Mouse (Mus musculus) MEL (cell line): ENCODE data around the gene Hsp90ab1.

Source experiments
- BHLHE40 ChIP-seq: IDR thresholded peaks from 2 replicates; pipeline ENCODE4 v1.6.1; 2012; ENCODE audit warnings: low read depth, mild to moderate bottlenecking, inconsistent platforms, low read length, improper control_type of control experiment, borderline replicate concordance
- CHD2 ChIP-seq: IDR thresholded peaks from 2 replicates; pipeline ENCODE4 v1.6.1; 2011; ENCODE audit warnings: low read length, improper control_type of control experiment
- CTCF ChIP-seq, 3 experiments: IDR thresholded peaks in 2 of 3; conservative IDR thresholded peaks in 1 of 3; 2 replicates each; pipeline ENCODE4 v1.5.1; 2011 to 2012; ENCODE audit warnings: low read length in 3 of 3, low read depth in 2 of 3, mild to moderate bottlenecking in 2 of 3, improper control_type of control experiment in 1 of 3, inconsistent platforms in 1 of 3, mixed read lengths in 1 of 3, moderate library complexity in 1 of 3; ENCODE audit not compliant: control insufficient read depth in 1 of 3, insufficient read depth in 1 of 3, poor library complexity in 1 of 3, severe bottlenecking in 1 of 3
- EP300 ChIP-seq, 2 experiments: IDR thresholded peaks; 2 replicates each; pipeline ENCODE4 v1.6.1; 2011; ENCODE audit warnings: improper control_type of control experiment in 2 of 2, low read length in 2 of 2, low read depth in 1 of 2, mild to moderate bottlenecking in 1 of 2
- GATA1 ChIP-seq: IDR thresholded peaks from 2 replicates; pipeline ENCODE4 v1.6.1; 2011; ENCODE audit warnings: low read depth, low read length, improper control_type of control experiment
- KAT2A ChIP-seq: conservative IDR thresholded peaks from 2 replicates; pipeline ENCODE4 v1.6.1; 2012; ENCODE audit warnings: low read depth, low read length, improper control_type of control experiment, inconsistent platforms
- MAZ ChIP-seq: IDR thresholded peaks from 2 replicates; pipeline ENCODE4 v1.6.1; 2012; ENCODE audit warnings: low read depth, mild to moderate bottlenecking, inconsistent platforms, low read length, improper control_type of control experiment
- MYC ChIP-seq: IDR thresholded peaks from 2 replicates; pipeline ENCODE4 v1.6.1; 2011; ENCODE audit warnings: low read depth, mild to moderate bottlenecking, low read length, improper control_type of control experiment, moderate library complexity
- NELFE ChIP-seq: IDR thresholded peaks from 2 replicates; pipeline ENCODE4 v1.6.1; 2011; ENCODE audit warnings: low read depth, low read length, improper control_type of control experiment
- POLR2A ChIP-seq, 2 experiments: IDR thresholded peaks; 2 replicates each; pipeline ENCODE4 v1.6.1; 2011 to 2012; ENCODE audit warnings: low read length in 2 of 2, mild to moderate bottlenecking in 2 of 2, control low read depth in 1 of 2, improper control_type of control experiment in 1 of 2, low read depth in 1 of 2, moderate library complexity in 1 of 2; ENCODE audit not compliant: control insufficient read depth in 1 of 2, insufficient read depth in 1 of 2, poor library complexity in 1 of 2
- RCOR1 ChIP-seq: IDR thresholded peaks from 2 replicates; pipeline ENCODE4 v1.6.1; 2012; ENCODE audit warnings: low read depth, mild to moderate bottlenecking, inconsistent platforms, low read length, improper control_type of control experiment
- TCF12 ChIP-seq: IDR thresholded peaks from 2 replicates; pipeline ENCODE4 v1.6.1; 2014; ENCODE audit warnings: low read depth, mild to moderate bottlenecking, inconsistent platforms, low read length, improper control_type of control experiment, moderate library complexity
- ZC3H11A ChIP-seq: IDR thresholded peaks from 2 replicates; pipeline ENCODE4 v1.6.1; 2012; ENCODE audit warnings: low read depth, mild to moderate bottlenecking, inconsistent platforms, low read length, improper control_type of control experiment

DNA sequence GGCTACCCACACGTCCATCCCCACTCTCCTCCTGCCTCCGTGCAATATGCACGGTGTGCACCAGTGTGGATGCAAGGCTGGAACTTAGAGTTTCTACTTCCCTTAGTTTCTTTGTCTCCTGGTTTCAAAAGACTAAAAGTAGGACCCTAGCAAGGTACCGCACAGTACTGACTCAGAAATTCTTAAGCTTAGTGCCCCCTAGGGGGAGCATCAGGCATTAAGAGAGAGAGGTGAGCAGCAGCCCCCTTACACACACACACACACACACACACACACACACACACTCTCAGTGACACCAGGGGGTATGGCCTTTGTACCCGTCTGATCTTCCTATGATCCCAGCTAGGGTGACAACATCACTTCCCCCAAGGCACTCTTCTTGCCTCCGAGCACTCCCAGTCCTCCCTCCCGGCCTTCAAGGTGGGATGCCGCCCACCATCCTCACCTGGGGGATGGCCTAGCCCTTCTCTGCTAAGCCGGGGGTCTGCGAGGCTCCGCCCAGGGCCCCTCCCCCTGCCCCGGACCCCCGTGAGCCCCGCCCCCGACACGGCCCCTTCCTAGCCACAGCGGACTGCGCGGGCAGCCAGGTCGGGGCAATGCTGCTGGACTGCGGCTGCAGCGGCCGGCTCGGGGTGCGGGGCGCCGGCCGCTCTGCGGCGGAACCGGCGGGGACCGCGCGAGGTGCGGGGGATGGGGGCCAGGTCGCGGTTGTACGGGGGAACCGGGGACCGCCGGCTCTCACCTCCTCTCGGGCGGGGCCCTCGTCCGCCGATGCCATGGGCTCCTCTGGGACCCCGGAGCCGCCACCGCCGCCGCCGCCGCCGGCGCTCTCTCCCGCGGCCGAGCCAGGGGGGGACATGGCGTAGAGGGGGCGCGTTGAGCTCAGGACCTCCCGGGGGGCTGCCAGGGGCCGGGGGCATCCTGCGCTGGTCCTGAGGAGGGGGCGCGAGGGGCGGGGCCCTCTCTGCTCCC is 24.2 kb downstream of the Hsp90ab1 start:
- TF ChIP-seq BHLHE40 (no peak), CTCF (IDR thresholded peaks at IDR 0.05 in 2 of 3, conservative IDR thresholded peaks at IDR 0.05 in 1 of 3; ENCODE audit: control insufficient read depth in 1 of 3, insufficient read depth in 1 of 3, low read depth in 2 of 3, low read length in 3 of 3, poor library complexity in 1 of 3, severe bottlenecking in 1 of 3) (peak; percentile 47 to 55 (median 54)), ZC3H11A (0 out of 2 replicates have a peak, but pooled peaks have one; percentile 9), MAZ (no peak; the same call in 1 of the 2 replicates), CHD2 (no peak), MYC (no peak), GATA1 (no peak), EP300 (IDR thresholded peaks at IDR 0.05; ENCODE audit: low read depth in 1 of 2, low read length in 2 of 2) (no peak), POLR2A (IDR thresholded peaks at IDR 0.05; ENCODE audit: control insufficient read depth in 1 of 2, insufficient read depth in 1 of 2, low read depth in 1 of 2, low read length in 2 of 2, poor library complexity in 1 of 2) (no peak), NELFE (no peak), TCF12 (no peak), RCOR1 (no peak), KAT2A (no peak)
